16 mouse cellular contexts compared by ENCODE assay signal in genomic region chr6:136029235-136029939, GRCm38 (mm10).
DNase-seq lines count a peak whose midpoint lies in the region; ATAC-seq and TF ChIP-seq lines count a peak whose summit lies in the region.
"Had no signal": no experiment of that assay in that cellular context is flagged by ENCODE, and none has a peak within 500 bp of the region (broad histone marks: within the 10 kb centered on the region; RNA-seq: fewer than 3 reads in every experiment).

No protein-coding gene starts in this region.

- DNase-seq in forebrain, embryonic 14.5 days (ENCODE audit: low spot score): peak; percentile 36
- no peak for DNase-seq in neural tube, embryonic 10.5 days (ENCODE audit: extremely low spot score, low spot score)
- peak; percentile 69 for DNase-seq in hindbrain, postnatal 0 days (ENCODE audit: low spot score)
- DNase-seq in liver: no peak
- no peak for DNase-seq in cerebellum, adult 11-12 months
- DNase-seq: adrenal gland, postnatal 10 days; lung, postnatal 10 days; right cerebral cortex, adult 18-20 months; spleen, adult 18-20 months had no signal

- no peaks in the 10 kb centered on the region for H3K4me1 ChIP-seq in forebrain, embryonic 14.5 days (ENCODE audit: control insufficient read depth, insufficient read depth, low read length)
- 0 out of 2 replicates have a peak, but pooled peaks cover 5% of the 10 kb centered on the region for H3K4me1 ChIP-seq in forebrain, embryonic 13.5 days
- no peaks in the 10 kb centered on the region for H3K4me1 ChIP-seq in neural tube, embryonic 12.5 days
- H3K4me1 ChIP-seq in hindbrain, postnatal 0 days (ENCODE audit: insufficient read depth, low read length): 0 out of 2 replicates have a peak, but pooled peaks cover 4% of the 10 kb centered on the region
- H3K4me1 ChIP-seq in neural tube, embryonic 13.5 days (replicated peaks): 0 out of 2 replicates have a peak, but pooled peaks cover 7% of the 10 kb centered on the region
- H3K4me1 ChIP-seq: heart, embryonic 15.5 days; limb, embryonic 10.5 days had no signal

- TF ChIP-seq CTCF in hindbrain, postnatal 0 days (IDR thresholded peaks at IDR 0.05; ENCODE audit: low read depth): no peak

- H3K27me3 ChIP-seq in forebrain, embryonic 14.5 days (replicated peaks; ENCODE audit: control insufficient read depth, insufficient read depth, low read length): no peaks in the 10 kb centered on the region
- no peaks in the 10 kb centered on the region for H3K27me3 ChIP-seq in forebrain, embryonic 13.5 days
- no peaks in the 10 kb centered on the region for H3K27me3 ChIP-seq in neural tube, embryonic 12.5 days (replicated peaks)
- H3K27me3 ChIP-seq in hindbrain, postnatal 0 days (ENCODE audit: insufficient read depth, low read length): no peaks in the 10 kb centered on the region
- no peaks in the 10 kb centered on the region for H3K27me3 ChIP-seq in neural tube, embryonic 13.5 days
- H3K27me3 ChIP-seq: heart, embryonic 15.5 days had no signal

- ATAC-seq in forebrain, embryonic 14.5 days: no peak
- no peak for ATAC-seq in forebrain, embryonic 13.5 days
- peak; percentile 82 for ATAC-seq in neural tube, embryonic 12.5 days (ENCODE audit: low FRiP score, low read depth)
- peak; percentile 74 for ATAC-seq in hindbrain, postnatal 0 days
- peak; percentile 59; the same call in 1 of the 2 replicates for ATAC-seq in neural tube, embryonic 13.5 days (ENCODE audit: low read depth)
- ATAC-seq: inflammation-experienced regulatory T-cells, adult 6 months had no signal

- H3K9ac ChIP-seq in forebrain, embryonic 14.5 days (ENCODE audit: low read length): no peak overlapping the region
- no peak overlapping the region for H3K9ac ChIP-seq in forebrain, embryonic 13.5 days
- H3K9ac ChIP-seq in neural tube, embryonic 12.5 days: no peak overlapping the region
- H3K9ac ChIP-seq in hindbrain, postnatal 0 days (replicated peaks; ENCODE audit: low read length): no peak overlapping the region
- no peak overlapping the region for H3K9ac ChIP-seq in neural tube, embryonic 13.5 days
- H3K9ac ChIP-seq: heart, embryonic 15.5 days; liver, embryonic 14.5 days had no signal

- H3K9me3 ChIP-seq in forebrain, embryonic 14.5 days (replicated peaks; ENCODE audit: control insufficient read depth, low read length): no peaks in the 10 kb centered on the region
- no peaks in the 10 kb centered on the region for H3K9me3 ChIP-seq in forebrain, embryonic 13.5 days (replicated peaks)
- H3K9me3 ChIP-seq in neural tube, embryonic 12.5 days: no peaks in the 10 kb centered on the region
- no peaks in the 10 kb centered on the region for H3K9me3 ChIP-seq in hindbrain, postnatal 0 days (ENCODE audit: low read length)
- no peaks in the 10 kb centered on the region for H3K9me3 ChIP-seq in neural tube, embryonic 13.5 days
- H3K9me3 ChIP-seq: heart, embryonic 15.5 days; limb, embryonic 10.5 days had no signal

- no peak overlapping the region for H3K4me2 ChIP-seq in forebrain, embryonic 14.5 days (ENCODE audit: low read length)
- no peak overlapping the region for H3K4me2 ChIP-seq in forebrain, embryonic 13.5 days
- no peak overlapping the region for H3K4me2 ChIP-seq in neural tube, embryonic 12.5 days (replicated peaks)
- no peak overlapping the region for H3K4me2 ChIP-seq in hindbrain, postnatal 0 days (ENCODE audit: low read depth, low read length)
- H3K4me2 ChIP-seq in neural tube, embryonic 13.5 days: no peak overlapping the region
- H3K4me2 ChIP-seq: heart, embryonic 15.5 days had no signal

- no peaks in the 10 kb centered on the region for H3K36me3 ChIP-seq in forebrain, embryonic 14.5 days (ENCODE audit: control insufficient read depth, insufficient read depth, low read length)
- H3K36me3 ChIP-seq in forebrain, embryonic 13.5 days (ENCODE audit: poor library complexity, severe bottlenecking): no peaks in the 10 kb centered on the region
- no peaks in the 10 kb centered on the region for H3K36me3 ChIP-seq in neural tube, embryonic 12.5 days
- H3K36me3 ChIP-seq in hindbrain, postnatal 0 days (ENCODE audit: insufficient read depth, low read length): no peaks in the 10 kb centered on the region
- no peaks in the 10 kb centered on the region for H3K36me3 ChIP-seq in neural tube, embryonic 13.5 days
- H3K36me3 ChIP-seq: heart, embryonic 15.5 days; limb, embryonic 10.5 days had no signal

- H3K4me3 ChIP-seq in forebrain, embryonic 14.5 days (ENCODE audit: low read depth, low read length): no peak overlapping the region
- H3K4me3 ChIP-seq in forebrain, embryonic 13.5 days: no peak overlapping the region
- no peak overlapping the region for H3K4me3 ChIP-seq in neural tube, embryonic 12.5 days
- H3K4me3 ChIP-seq in hindbrain, postnatal 0 days (ENCODE audit: low read length): no peak overlapping the region
- H3K4me3 ChIP-seq in neural tube, embryonic 13.5 days: no peak overlapping the region
- H3K4me3 ChIP-seq: heart, embryonic 15.5 days; limb, embryonic 10.5 days had no signal

- 70% methylated on average over 4 of the region's 4 CpGs for WGBS in forebrain, embryonic 14.5 days
- WGBS in forebrain, embryonic 13.5 days: 72% methylated on average over 4 of the region's 4 CpGs
- 46% methylated on average over 4 of the region's 4 CpGs for WGBS in neural tube, embryonic 12.5 days
- WGBS in hindbrain, postnatal 0 days: 34% methylated on average over 4 of the region's 4 CpGs
- 46% methylated on average over 4 of the region's 4 CpGs for WGBS in neural tube, embryonic 13.5 days

- H3K27ac ChIP-seq in forebrain, embryonic 14.5 days (ENCODE audit: low read depth, low read length): no peak overlapping the region
- H3K27ac ChIP-seq in forebrain, embryonic 13.5 days: no peak overlapping the region
- no peak overlapping the region for H3K27ac ChIP-seq in neural tube, embryonic 12.5 days
- no peak overlapping the region for H3K27ac ChIP-seq in hindbrain, postnatal 0 days
- no peak overlapping the region for H3K27ac ChIP-seq in neural tube, embryonic 13.5 days (replicated peaks)
- H3K27ac ChIP-seq: heart, embryonic 15.5 days; limb, embryonic 10.5 days; liver, embryonic 14.5 days had no signal

Comparison
In these comparisons a context has a peak if more than half of its experiments do, and no peak if none do; other contexts are left out.
1. ATAC-seq: peak in neural tube, embryonic 12.5 days (single experiment), hindbrain, postnatal 0 days (single experiment) and neural tube, embryonic 13.5 days (single experiment); none in forebrain, embryonic 14.5 days (single experiment) and forebrain, embryonic 13.5 days (single experiment).
2. DNase-seq: peak in forebrain, embryonic 14.5 days (single experiment) and hindbrain, postnatal 0 days (single experiment); none in neural tube, embryonic 10.5 days (single experiment), liver (single experiment) and cerebellum, adult 11-12 months (single experiment).